In genomic region chr2:101783255-101783654, GRCm38 (mm10) we compare ENCODE assay signal across 28 mouse cellular contexts.
DNase-seq lines count a peak whose midpoint lies in the region; ATAC-seq and TF ChIP-seq lines count a peak whose summit lies in the region.
"Had no signal": no experiment of that assay in that cellular context is flagged by ENCODE, and none has a peak within 500 bp of the region (broad histone marks: within the 10 kb centered on the region; RNA-seq: fewer than 3 reads in every experiment).

No protein-coding gene starts in this region.

- no peak overlapping the region for H3K9ac ChIP-seq in liver, postnatal 0 days (replicated peaks)
- no peak overlapping the region for H3K9ac ChIP-seq in liver, embryonic 11.5 days (ENCODE audit: low read depth, low read length)
- no peak overlapping the region for H3K9ac ChIP-seq in midbrain, embryonic 12.5 days (replicated peaks)
- H3K9ac ChIP-seq in midbrain, embryonic 14.5 days (replicated peaks; ENCODE audit: low read length) = no peak overlapping the region
- H3K9ac ChIP-seq: embryonic facial prominence, embryonic 12.5 days; embryonic facial prominence, embryonic 15.5 days; forebrain, postnatal 0 days; heart, embryonic 12.5 days; heart, embryonic 15.5 days; hindbrain, embryonic 15.5 days had no signal

- peak; percentile 33 for ATAC-seq in liver, postnatal 0 days
- no peak for ATAC-seq in liver, embryonic 11.5 days (replicated peaks; ENCODE audit: low FRiP score)
- ATAC-seq in midbrain, embryonic 12.5 days (ENCODE audit: low FRiP score, low read depth) = no peak
- no peak for ATAC-seq in midbrain, embryonic 14.5 days (ENCODE audit: low FRiP score, low TSS enrichment)
- peak; percentile 61 for ATAC-seq in monocyte, adult 5-6 weeks (replicated peaks; ENCODE audit: insufficient number of reproducible peaks, low FRiP score, low TSS enrichment, poor library complexity, severe bottlenecking)
- ATAC-seq: forebrain, embryonic 14.5 days; forebrain, postnatal 0 days; Patski had no signal

- no peak overlapping the region for H3K27ac ChIP-seq in liver, postnatal 0 days (ENCODE audit: low read depth)
- no peak overlapping the region for H3K27ac ChIP-seq in liver, embryonic 11.5 days (ENCODE audit: low read depth, low read length)
- 0 out of 2 replicates have a peak overlapping the region, but pooled peaks have one; percentile 0 for H3K27ac ChIP-seq in midbrain, embryonic 12.5 days (replicated peaks)
- H3K27ac ChIP-seq in midbrain, embryonic 14.5 days (replicated peaks; ENCODE audit: low read depth, low read length) = no peak overlapping the region
- H3K27ac ChIP-seq: embryonic facial prominence, embryonic 12.5 days; embryonic facial prominence, embryonic 15.5 days; gastrocnemius, adult 2 months; heart, embryonic 15.5 days; hindbrain, embryonic 15.5 days had no signal

- no peaks in the 10 kb centered on the region for H3K36me3 ChIP-seq in liver, postnatal 0 days (replicated peaks; ENCODE audit: insufficient read depth, low read length)
- H3K36me3 ChIP-seq in liver, embryonic 11.5 days (ENCODE audit: control insufficient read depth, insufficient read depth, low read length) = no peaks in the 10 kb centered on the region
- no peaks in the 10 kb centered on the region for H3K36me3 ChIP-seq in midbrain, embryonic 12.5 days
- H3K36me3 ChIP-seq in midbrain, embryonic 14.5 days (ENCODE audit: control insufficient read depth, insufficient read depth, low read length) = no peaks in the 10 kb centered on the region
- H3K36me3 ChIP-seq: embryonic facial prominence, embryonic 15.5 days; G1E; heart, embryonic 12.5 days; heart, embryonic 15.5 days; hindbrain, embryonic 15.5 days had no signal

- no peak for DNase-seq in liver, postnatal 0 days
- no peak for DNase-seq in liver, embryonic 11.5 days (ENCODE audit: low spot score)
- DNase-seq in midbrain, embryonic 14.5 days = no peak
- no peak for DNase-seq in heart, postnatal 25 days (ENCODE audit: low spot score)
- DNase-seq in layer of hippocampus, adult 9-10 months (ENCODE audit: low spot score) = no peak
- DNase-seq: adrenal gland, postnatal 10 days; B cell, adult 2 months; cerebellum, adult 11 months; cerebellum, adult 2 months; cerebellum, adult 9-11 months; cerebellum, postnatal 25 days; forebrain, postnatal 0 days; gastrocnemius, adult 2 months; gastrocnemius, postnatal 14 days; heart, adult 18-20 months; heart, postnatal 10 days; heart, postnatal 4 days had no signal

- H3K9me3 ChIP-seq in liver, postnatal 0 days (ENCODE audit: low read length) = no peaks in the 10 kb centered on the region
- no peaks in the 10 kb centered on the region for H3K9me3 ChIP-seq in liver, embryonic 11.5 days (ENCODE audit: control insufficient read depth, low read length)
- H3K9me3 ChIP-seq in midbrain, embryonic 12.5 days = no peaks in the 10 kb centered on the region
- H3K9me3 ChIP-seq in midbrain, embryonic 14.5 days (ENCODE audit: control insufficient read depth, low read length) = no peaks in the 10 kb centered on the region
- H3K9me3 ChIP-seq: embryonic facial prominence, embryonic 12.5 days; embryonic facial prominence, embryonic 15.5 days; G1E; heart, embryonic 12.5 days; heart, embryonic 15.5 days; hindbrain, embryonic 15.5 days had no signal

- TF ChIP-seq CTCF in liver, postnatal 0 days (IDR thresholded peaks at IDR 0.05; ENCODE audit: low read depth) = no peak

- H3K4me3 ChIP-seq in liver, postnatal 0 days (ENCODE audit: low read depth, low read length) = no peak overlapping the region
- no peak overlapping the region for H3K4me3 ChIP-seq in liver, embryonic 11.5 days (ENCODE audit: low read depth, low read length)
- H3K4me3 ChIP-seq in midbrain, embryonic 12.5 days = no peak overlapping the region
- H3K4me3 ChIP-seq in midbrain, embryonic 14.5 days (replicated peaks; ENCODE audit: low read depth, low read length) = no peak overlapping the region
- H3K4me3 ChIP-seq: embryonic facial prominence, embryonic 12.5 days; embryonic facial prominence, embryonic 15.5 days; gastrocnemius, adult 2 months; heart, embryonic 12.5 days; heart, embryonic 15.5 days; hindbrain, embryonic 15.5 days had no signal

- 59% methylated on average over 5 of the region's 5 CpGs for WGBS in liver, postnatal 0 days (ENCODE audit: insufficient replicate concordance)
- 63% methylated on average over 5 of the region's 5 CpGs for WGBS in liver, embryonic 11.5 days
- 45% methylated on average over 5 of the region's 5 CpGs for WGBS in midbrain, embryonic 12.5 days
- 28% methylated on average over 5 of the region's 5 CpGs for WGBS in midbrain, embryonic 14.5 days

- intact Hi-C loops in heart, postnatal 25 days (cut with DNase I) = no loop called here

- no peak overlapping the region for H3K4me2 ChIP-seq in liver, postnatal 0 days (ENCODE audit: low read depth, low read length)
- no peak overlapping the region for H3K4me2 ChIP-seq in liver, embryonic 11.5 days
- H3K4me2 ChIP-seq in midbrain, embryonic 12.5 days (replicated peaks) = no peak overlapping the region
- no peak overlapping the region for H3K4me2 ChIP-seq in midbrain, embryonic 14.5 days (ENCODE audit: low read length)
- H3K4me2 ChIP-seq: embryonic facial prominence, embryonic 12.5 days; embryonic facial prominence, embryonic 15.5 days; heart, embryonic 12.5 days; heart, embryonic 15.5 days; hindbrain, embryonic 15.5 days had no signal

- no peak for TF ChIP-seq EP300 in liver, postnatal 0 days (IDR thresholded peaks at IDR 0.05; ENCODE audit: low read depth)

- no peaks in the 10 kb centered on the region for H3K4me1 ChIP-seq in liver, postnatal 0 days (ENCODE audit: insufficient read depth)
- H3K4me1 ChIP-seq in liver, embryonic 11.5 days (replicated peaks; ENCODE audit: control insufficient read depth, insufficient read depth, low read length) = no peaks in the 10 kb centered on the region
- 0 out of 2 replicates have a peak, but pooled peaks cover 5% of the 10 kb centered on the region for H3K4me1 ChIP-seq in midbrain, embryonic 12.5 days
- 0 out of 2 replicates have a peak, but pooled peaks cover 3% of the 10 kb centered on the region for H3K4me1 ChIP-seq in midbrain, embryonic 14.5 days (ENCODE audit: control insufficient read depth, insufficient read depth, low read length)
- H3K4me1 ChIP-seq: embryonic facial prominence, embryonic 12.5 days; embryonic facial prominence, embryonic 15.5 days; heart, embryonic 12.5 days; heart, embryonic 15.5 days; hindbrain, embryonic 15.5 days had no signal

- H3K27me3 ChIP-seq in liver, postnatal 0 days (ENCODE audit: insufficient read depth, low read length) = no peaks in the 10 kb centered on the region
- no peaks in the 10 kb centered on the region for H3K27me3 ChIP-seq in liver, embryonic 11.5 days (replicated peaks; ENCODE audit: control insufficient read depth, insufficient read depth, low read length)
- H3K27me3 ChIP-seq in midbrain, embryonic 12.5 days = no peaks in the 10 kb centered on the region
- no peaks in the 10 kb centered on the region for H3K27me3 ChIP-seq in midbrain, embryonic 14.5 days (ENCODE audit: control insufficient read depth, insufficient read depth, low read length)
- H3K27me3 ChIP-seq: CH12.LX; embryonic facial prominence, embryonic 12.5 days; embryonic facial prominence, embryonic 15.5 days; heart, embryonic 12.5 days; heart, embryonic 15.5 days; hindbrain, embryonic 15.5 days; Patski had no signal

Comparison
In these comparisons a context has a peak if more than half of its experiments do, and no peak if none do; other contexts are left out.
1. ATAC-seq: peak in liver, postnatal 0 days (single experiment) and monocyte, adult 5-6 weeks (single experiment); none in liver, embryonic 11.5 days (single experiment), midbrain, embryonic 12.5 days (single experiment) and midbrain, embryonic 14.5 days (single experiment).